Mouse (Mus musculus): ENCODE data around the gene Actr8. TPM values are rescaled to one million over a fixed set of nuclear protein-coding genes. Genes with fewer than 3 reads are reported as not detected.

Gene Actr8
- polyA plus RNA-seq, 1 experiment from 2014 or later: 82.8 TPM

DNA sequence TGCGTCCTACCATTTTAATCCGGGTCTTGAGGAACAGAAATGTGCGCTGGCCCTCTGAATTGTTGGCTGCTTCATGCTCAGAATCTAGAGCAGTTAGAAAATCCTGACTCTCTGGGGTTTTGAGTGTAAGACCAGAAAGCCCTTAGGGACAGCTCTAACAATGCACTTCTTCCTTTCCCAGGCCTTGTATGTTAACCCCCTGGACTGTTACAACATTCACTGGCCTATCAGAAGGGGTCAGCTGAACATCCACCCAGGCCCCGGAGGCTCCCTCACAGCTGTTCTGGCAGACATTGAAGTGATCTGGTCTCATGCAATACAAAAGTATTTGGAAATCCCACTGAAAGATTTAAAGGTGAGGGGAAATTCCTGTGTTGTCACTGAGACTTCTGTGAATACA is 8.0 kb downstream of the Actr8 start:
- no peak overlapping the region for H3K4me3 ChIP-seq (ENCODE audit: low read depth, low read length)
- ATAC-seq (ENCODE audit: insufficient read depth, low FRiP score, low TSS enrichment) (no peak), DNase-seq (ENCODE audit: low spot score) (no peak)
- H3K27me3 ChIP-seq (ENCODE audit: control insufficient read depth, insufficient read depth, low read length): no peaks in the 10 kb centered on the region
- 94% methylated on average over 4 of the region's 4 CpGs for WGBS
- H3K9me3 ChIP-seq (ENCODE audit: control insufficient read depth, low read length): no peaks in the 10 kb centered on the region
- no peak overlapping the region for H3K27ac ChIP-seq (ENCODE audit: low read depth, low read length)
- no peaks in the 10 kb centered on the region for H3K4me1 ChIP-seq (ENCODE audit: control insufficient read depth, insufficient read depth, low read length)
- H3K36me3 ChIP-seq (ENCODE audit: control insufficient read depth, insufficient read depth, low read length): peaks cover 39% of the 10 kb centered on the region
- H3K4me2 ChIP-seq (ENCODE audit: low read depth): no peak overlapping the region
- H3K9ac ChIP-seq (ENCODE audit: low read length): no peak overlapping the region

DNA sequence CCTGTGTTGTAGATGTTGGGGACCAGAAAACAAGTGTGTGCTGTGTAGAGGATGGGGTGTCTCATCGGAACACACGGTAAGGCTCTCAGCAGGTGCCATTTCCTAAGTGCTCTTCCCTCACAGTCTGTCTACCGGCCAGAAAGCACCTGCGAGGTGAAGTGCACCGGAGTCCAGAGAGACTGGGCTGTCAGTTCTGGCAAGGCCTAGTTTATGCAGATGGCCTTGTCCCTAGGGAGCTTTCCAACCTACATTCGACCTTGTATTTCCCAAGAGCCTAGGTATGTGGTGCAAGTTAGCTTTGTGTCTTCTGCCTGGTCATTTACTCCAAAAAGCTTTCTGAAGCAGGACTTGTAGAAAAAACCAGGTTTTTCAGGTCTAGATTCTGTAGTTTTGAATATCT is 9.1 kb downstream of the Actr8 start:
- H3K27ac ChIP-seq (ENCODE audit: low read depth, low read length): no peak overlapping the region
- DNase-seq (ENCODE audit: low spot score) (no peak), ATAC-seq (ENCODE audit: insufficient read depth, low FRiP score, low TSS enrichment) (no peak)
- WGBS: 97% methylated on average over 6 of the region's 6 CpGs
- no peak overlapping the region for H3K9ac ChIP-seq (ENCODE audit: low read length)
- no peaks in the 10 kb centered on the region for H3K9me3 ChIP-seq (ENCODE audit: control insufficient read depth, low read length)
- H3K36me3 ChIP-seq (ENCODE audit: control insufficient read depth, insufficient read depth, low read length): peaks cover 44% of the 10 kb centered on the region
- H3K4me2 ChIP-seq (ENCODE audit: low read depth): no peak overlapping the region
- no peaks in the 10 kb centered on the region for H3K27me3 ChIP-seq (ENCODE audit: control insufficient read depth, insufficient read depth, low read length)
- no peaks in the 10 kb centered on the region for H3K4me1 ChIP-seq (ENCODE audit: control insufficient read depth, insufficient read depth, low read length)
- no peak overlapping the region for H3K4me3 ChIP-seq (ENCODE audit: low read depth, low read length)

GRCm38 (mm10) chr14:29987739-29988138 is 9.6 kb downstream of the Actr8 start:
- WGBS: 94% methylated on average over 9 of the region's 9 CpGs
- H3K9ac ChIP-seq (ENCODE audit: low read length): no peak overlapping the region
- H3K36me3 ChIP-seq (ENCODE audit: control insufficient read depth, insufficient read depth, low read length): peaks cover 40% of the 10 kb centered on the region
- no peak overlapping the region for H3K4me2 ChIP-seq (ENCODE audit: low read depth)
- ATAC-seq (ENCODE audit: insufficient read depth, low FRiP score, low TSS enrichment) (no peak), DNase-seq (ENCODE audit: low spot score) (no peak)
- H3K27me3 ChIP-seq (ENCODE audit: control insufficient read depth, insufficient read depth, low read length): no peaks in the 10 kb centered on the region
- H3K27ac ChIP-seq (ENCODE audit: low read depth, low read length): no peak overlapping the region
- no peak overlapping the region for H3K4me3 ChIP-seq (ENCODE audit: low read depth, low read length)
- H3K9me3 ChIP-seq (ENCODE audit: control insufficient read depth, low read length): no peaks in the 10 kb centered on the region
- H3K4me1 ChIP-seq (ENCODE audit: control insufficient read depth, insufficient read depth, low read length): no peaks in the 10 kb centered on the region

DNA sequence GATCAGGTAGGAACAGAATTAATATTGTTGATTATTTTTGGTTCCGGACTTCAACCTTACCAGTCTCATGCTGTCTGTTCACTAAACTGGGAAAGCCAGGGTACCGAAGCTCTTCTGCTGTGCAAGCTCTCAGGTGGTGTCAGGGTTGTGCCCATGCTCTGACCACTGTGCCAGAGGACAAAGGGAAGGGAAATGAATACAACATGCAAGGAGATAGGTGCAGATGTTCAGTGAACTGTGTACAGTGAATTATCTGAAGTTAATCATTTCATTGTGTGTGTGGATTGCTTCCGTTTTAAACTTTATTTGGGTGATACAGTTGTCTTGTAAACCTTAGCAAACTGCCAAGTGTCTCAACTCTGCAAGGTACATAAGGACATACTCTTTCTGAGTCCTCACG is 10.2 kb downstream of the Actr8 start:
- Histone ChIP-seq H3K4me3 (ENCODE audit: low read depth, low read length) (no peak overlapping the region), H3K4me2 (ENCODE audit: low read depth) (no peak overlapping the region), H3K36me3 (ENCODE audit: control insufficient read depth, insufficient read depth, low read length) (peaks cover 39% of the 10 kb centered on the region), H3K9ac (ENCODE audit: low read length) (no peak overlapping the region), H3K27ac (ENCODE audit: low read depth, low read length) (no peak overlapping the region), H3K9me3 (ENCODE audit: control insufficient read depth, low read length) (no peaks in the 10 kb centered on the region), H3K4me1 (ENCODE audit: control insufficient read depth, insufficient read depth, low read length) (no peaks in the 10 kb centered on the region), H3K27me3 (ENCODE audit: control insufficient read depth, insufficient read depth, low read length) (no peaks in the 10 kb centered on the region)
- 96% methylated on average over 4 of the region's 4 CpGs for WGBS
- no peak for ATAC-seq (ENCODE audit: insufficient read depth, low FRiP score, low TSS enrichment)
- DNase-seq (ENCODE audit: low spot score): no peak

GRCm38 (mm10) chr14:29994976-29995375 is 16.8 kb downstream of the Actr8 start:
- Histone ChIP-seq H3K9ac (ENCODE audit: low read length) (no peak overlapping the region), H3K4me1 (ENCODE audit: control insufficient read depth, insufficient read depth, low read length) (no peaks in the 10 kb centered on the region), H3K27me3 (ENCODE audit: control insufficient read depth, insufficient read depth, low read length) (no peaks in the 10 kb centered on the region), H3K9me3 (ENCODE audit: control insufficient read depth, low read length) (no peaks in the 10 kb centered on the region), H3K4me3 (ENCODE audit: low read depth, low read length) (no peak overlapping the region), H3K4me2 (ENCODE audit: low read depth) (no peak overlapping the region), H3K27ac (ENCODE audit: low read depth, low read length) (no peak overlapping the region), H3K36me3 (ENCODE audit: control insufficient read depth, insufficient read depth, low read length) (peaks cover 16% of the 10 kb centered on the region)
- DNase-seq (ENCODE audit: low spot score) (no peak), ATAC-seq (ENCODE audit: insufficient read depth, low FRiP score, low TSS enrichment) (no peak)
- WGBS: 72% methylated on average over 4 of the region's 4 CpGs

- no peak for ATAC-seq (ENCODE audit: insufficient read depth, low FRiP score, low TSS enrichment)
- no peaks in the 10 kb centered on the region for H3K27me3 ChIP-seq (ENCODE audit: control insufficient read depth, insufficient read depth, low read length)
- no peak overlapping the region for H3K9ac ChIP-seq (ENCODE audit: low read length)
- no peak overlapping the region for H3K27ac ChIP-seq (ENCODE audit: low read depth, low read length)
- H3K4me2 ChIP-seq (ENCODE audit: low read depth): no peak overlapping the region
- no peak overlapping the region for H3K4me3 ChIP-seq (ENCODE audit: low read depth, low read length)
- DNase-seq (ENCODE audit: low spot score): no peak
- 93% methylated on average over 11 of the region's 11 CpGs for WGBS
- H3K9me3 ChIP-seq (ENCODE audit: control insufficient read depth, low read length): no peaks in the 10 kb centered on the region
- peaks cover 12% of the 10 kb centered on the region for H3K36me3 ChIP-seq (ENCODE audit: control insufficient read depth, insufficient read depth, low read length)
- H3K4me1 ChIP-seq (ENCODE audit: control insufficient read depth, insufficient read depth, low read length): no peaks in the 10 kb centered on the region
Measured at GRCm38 (mm10) chr14:29996000-29996751, 18.0 kb downstream of the Actr8 start.

DNA sequence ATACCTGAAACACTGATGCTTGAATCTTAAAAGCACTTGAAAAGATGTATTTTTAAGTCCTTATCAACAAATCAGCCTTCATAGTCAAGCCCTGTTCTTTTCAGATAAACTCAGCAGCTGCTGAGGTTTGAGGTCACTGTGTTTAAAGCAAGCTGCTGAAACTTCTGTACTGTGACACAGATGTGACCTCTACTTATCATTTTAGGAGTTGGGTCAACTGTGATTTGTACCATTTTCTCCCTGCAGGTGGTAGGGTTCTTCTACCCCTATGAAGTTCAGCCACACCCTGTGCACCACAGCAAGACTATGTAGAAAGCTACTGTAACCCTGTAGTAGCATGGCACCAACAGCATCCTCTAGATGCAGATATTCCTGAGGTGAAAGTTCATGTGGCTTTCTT is 19.2 kb downstream of the Actr8 start:
- no peak for ATAC-seq (ENCODE audit: insufficient read depth, low FRiP score, low TSS enrichment)
- H3K9ac ChIP-seq (ENCODE audit: low read length): no peak overlapping the region
- no peaks in the 10 kb centered on the region for H3K9me3 ChIP-seq (ENCODE audit: control insufficient read depth, low read length)
- no peak overlapping the region for H3K27ac ChIP-seq (ENCODE audit: low read depth, low read length)
- no peak overlapping the region for H3K4me3 ChIP-seq (ENCODE audit: low read depth, low read length)
- peaks cover 8% of the 10 kb centered on the region; the same call in 1 of the 2 replicates for H3K36me3 ChIP-seq (ENCODE audit: control insufficient read depth, insufficient read depth, low read length)
- no peak for DNase-seq (ENCODE audit: low spot score)
- no peaks in the 10 kb centered on the region for H3K4me1 ChIP-seq (ENCODE audit: control insufficient read depth, insufficient read depth, low read length)
- no peak overlapping the region for H3K4me2 ChIP-seq (ENCODE audit: low read depth)
- no peaks in the 10 kb centered on the region for H3K27me3 ChIP-seq (ENCODE audit: control insufficient read depth, insufficient read depth, low read length)

DNA sequence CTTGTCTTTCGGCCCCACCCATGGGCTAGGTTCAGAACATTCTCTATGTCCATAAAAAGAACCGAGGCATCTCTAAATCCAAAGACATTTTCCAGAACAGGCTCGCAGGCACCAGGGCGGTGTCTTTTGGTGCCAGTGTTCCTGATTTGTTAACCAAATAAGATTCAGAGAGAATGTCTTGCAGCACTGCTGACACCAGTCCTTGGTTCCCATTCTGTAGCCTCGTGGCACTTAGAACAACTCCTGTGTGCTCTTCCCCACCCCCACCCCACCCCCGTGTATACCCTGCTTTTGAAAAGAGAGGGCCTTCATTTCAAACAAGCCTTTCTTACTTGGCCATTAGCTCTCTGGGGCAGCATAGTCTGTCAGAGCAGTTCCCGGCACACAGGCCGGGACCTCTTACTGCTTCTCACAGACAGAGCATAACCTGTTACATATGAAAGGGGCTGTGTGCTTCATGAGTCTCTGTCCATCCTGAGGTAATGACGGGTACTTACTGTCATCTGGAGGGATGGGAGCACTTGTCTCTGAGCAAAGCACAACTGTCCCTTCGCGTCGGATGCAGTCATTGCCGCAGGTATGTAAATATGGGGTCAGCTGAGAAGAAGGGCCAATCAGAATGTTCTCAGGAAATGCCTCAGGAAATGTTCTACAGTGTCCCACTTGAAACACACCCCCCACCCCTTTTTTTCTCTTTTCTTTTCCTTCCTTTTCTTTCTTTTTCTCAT is 20.8 kb downstream of the Actr8 start:
- WGBS: 81% methylated on average over 13 of the region's 13 CpGs
- peaks cover 5% of the 10 kb centered on the region; the same call in 1 of the 2 replicates for H3K36me3 ChIP-seq (ENCODE audit: control insufficient read depth, insufficient read depth, low read length)
- no peak for ATAC-seq (ENCODE audit: insufficient read depth, low FRiP score, low TSS enrichment)
- no peaks in the 10 kb centered on the region for H3K27me3 ChIP-seq (ENCODE audit: control insufficient read depth, insufficient read depth, low read length)
- no peak for DNase-seq (ENCODE audit: low spot score)
- no peaks in the 10 kb centered on the region for H3K9me3 ChIP-seq (ENCODE audit: control insufficient read depth, low read length)
- no peaks in the 10 kb centered on the region for H3K4me1 ChIP-seq (ENCODE audit: control insufficient read depth, insufficient read depth, low read length)
- no peak overlapping the region for H3K27ac ChIP-seq (ENCODE audit: low read depth, low read length)
- no peak overlapping the region for H3K9ac ChIP-seq (ENCODE audit: low read length)
- no peak overlapping the region for H3K4me2 ChIP-seq (ENCODE audit: low read depth)
- H3K4me3 ChIP-seq (ENCODE audit: low read depth, low read length): no peak overlapping the region

- H3K9me3 ChIP-seq (ENCODE audit: control insufficient read depth, low read length): no peaks in the 10 kb centered on the region
- H3K4me3 ChIP-seq (ENCODE audit: low read depth, low read length): no peak overlapping the region
- no peak overlapping the region for H3K4me2 ChIP-seq (ENCODE audit: low read depth)
- no peaks in the 10 kb centered on the region for H3K4me1 ChIP-seq (ENCODE audit: control insufficient read depth, insufficient read depth, low read length)
- 97% methylated on average over 3 of the region's 3 CpGs for WGBS
- DNase-seq (ENCODE audit: low spot score): no peak
- ATAC-seq (ENCODE audit: insufficient read depth, low FRiP score, low TSS enrichment): no peak
- no peak overlapping the region for H3K27ac ChIP-seq (ENCODE audit: low read depth, low read length)
- no peak overlapping the region for H3K9ac ChIP-seq (ENCODE audit: low read length)
- H3K36me3 ChIP-seq (ENCODE audit: control insufficient read depth, insufficient read depth, low read length): peaks cover 5% of the 10 kb centered on the region; the same call in 1 of the 2 replicates
- H3K27me3 ChIP-seq (ENCODE audit: control insufficient read depth, insufficient read depth, low read length): no peaks in the 10 kb centered on the region
Measured at GRCm38 (mm10) chr14:29999475-29999811, 21.3 kb downstream of the Actr8 start.

All from neural tube, embryonic 11.5 days (tissue).